Mouse (Mus musculus) CH12.LX (cell line): ENCODE measurements at regions not wholly inside any gene's neighbourhood (a gene's known extent, or its start where the extent isn't known, plus 50 kb on each side); places are given as distances from the start of the nearest gene placed in this dataset.

Experiments used
- DNase-seq: peaks from one replicate; pipeline ENCODE4 v3.0.0-alpha.2; 2013; ENCODE audit errors: extremely low read depth
- H3K27ac ChIP-seq: 2 replicates; pipeline ENCODE4 v1.5.1; 2012; ENCODE audit warnings: low read depth, mild to moderate bottlenecking, control low read depth, moderate library complexity; ENCODE audit not compliant: insufficient read depth
- H3K27me3 ChIP-seq: replicated peaks from 2 replicates; pipeline ENCODE3; 2012; ENCODE audit warnings: inconsistent platforms
- H3K36me3 ChIP-seq, 2 experiments: replicated peaks in 1 of 2; 2 replicates each; pipeline versions ENCODE3 to v1.6.1; 2012; ENCODE audit warnings: inconsistent platforms in 1 of 2, low read length in 1 of 2, mild to moderate bottlenecking in 1 of 2, mixed read lengths in 1 of 2, moderate library complexity in 1 of 2; ENCODE audit not compliant: control insufficient read depth in 1 of 2, insufficient read depth in 1 of 2
- H3K4me1 ChIP-seq, 2 experiments: 2 replicates each; pipeline ENCODE4 v1.6.1; 2012; ENCODE audit warnings: inconsistent platforms in 1 of 2, moderate library complexity in 1 of 2; ENCODE audit not compliant: insufficient read depth in 2 of 2, control insufficient read depth in 1 of 2
- H3K4me2 ChIP-seq: 2 replicates; pipeline ENCODE4 v1.6.1; 2012; ENCODE audit warnings: low read depth, mild to moderate bottlenecking, control low read depth; ENCODE audit not compliant: poor library complexity, insufficient read depth, severe bottlenecking
- H3K4me3 ChIP-seq, 3 experiments: fragments of 150-350 bp in 1 of 3; sonication (generic) in 1 of 3; replicated peaks in 1 of 3; 2 replicates each; pipeline versions ENCODE3 to v1.5.1; 2011 to 2012; ENCODE audit warnings: low read depth in 2 of 3, low read length in 2 of 3, mild to moderate bottlenecking in 2 of 3, moderate library complexity in 2 of 3, control low read depth in 1 of 3, improper control_type of control experiment in 1 of 3, inconsistent platforms in 1 of 3, mixed read lengths in 1 of 3; ENCODE audit not compliant: poor library complexity in 1 of 3
- H3K79me2 ChIP-seq: replicated peaks from 2 replicates; pipeline ENCODE4 v1.6.1; 2012; ENCODE audit warnings: mild to moderate bottlenecking, moderate library complexity; ENCODE audit not compliant: control insufficient read depth, poor library complexity, insufficient read depth, severe bottlenecking; ENCODE audit errors: extremely low read depth
- H3K9ac ChIP-seq: 2 replicates; pipeline ENCODE4 v1.6.1; 2012; ENCODE audit warnings: low read depth, mild to moderate bottlenecking, control low read depth, moderate library complexity; ENCODE audit not compliant: insufficient read depth
- H3K9me3 ChIP-seq: replicated peaks from 2 replicates; pipeline ENCODE3; 2012; ENCODE audit warnings: low read length, inconsistent platforms, mixed read lengths
- CHD2 ChIP-seq: IDR thresholded peaks from 2 replicates; pipeline ENCODE4 v1.6.1; 2011; ENCODE audit warnings: low read length, improper control_type of control experiment
- CTCF ChIP-seq, 2 experiments: IDR thresholded peaks in 1 of 2; conservative IDR thresholded peaks in 1 of 2; 2 replicates each; pipeline ENCODE4 v1.5.1; 2011 to 2012; ENCODE audit warnings: low read depth in 2 of 2, low read length in 2 of 2, improper control_type of control experiment in 1 of 2, inconsistent platforms in 1 of 2, mild to moderate bottlenecking in 1 of 2, moderate library complexity in 1 of 2
- E2F4 ChIP-seq: IDR thresholded peaks from 2 replicates; pipeline ENCODE4 v1.6.1; 2011; ENCODE audit warnings: low read depth, low read length, improper control_type of control experiment; ENCODE audit not compliant: insufficient replicate concordance
- EP300 ChIP-seq: IDR thresholded peaks from 2 replicates; pipeline ENCODE4 v1.6.1; 2011; ENCODE audit warnings: low read length, improper control_type of control experiment
- GABPA ChIP-seq: IDR thresholded peaks from 2 replicates; pipeline ENCODE4 v1.6.1; 2012; ENCODE audit warnings: low read depth, low read length, improper control_type of control experiment, inconsistent platforms; ENCODE audit not compliant: insufficient replicate concordance
- HCFC1 ChIP-seq: IDR thresholded peaks from 2 replicates; pipeline ENCODE4 v1.6.1; 2012; ENCODE audit warnings: low read depth, mild to moderate bottlenecking, inconsistent platforms, low read length, improper control_type of control experiment
- JUN ChIP-seq: IDR thresholded peaks from 2 replicates; pipeline ENCODE4 v1.6.1; 2011; ENCODE audit warnings: low read depth, mild to moderate bottlenecking, low read length, improper control_type of control experiment, moderate library complexity; ENCODE audit not compliant: insufficient read depth
- MAFK ChIP-seq: IDR thresholded peaks from 2 replicates; pipeline ENCODE4 v1.6.1; 2011; ENCODE audit warnings: low read length, improper control_type of control experiment; ENCODE audit not compliant: insufficient replicate concordance
- MAX ChIP-seq: IDR thresholded peaks from 2 replicates; pipeline ENCODE4 v1.6.1; 2011; ENCODE audit warnings: low read length, improper control_type of control experiment
- MAZ ChIP-seq: IDR thresholded peaks from 2 replicates; pipeline ENCODE4 v1.6.1; 2012; ENCODE audit warnings: low read depth, mild to moderate bottlenecking, inconsistent platforms, low read length, improper control_type of control experiment, moderate library complexity
- MYC ChIP-seq: IDR thresholded peaks from 2 replicates; pipeline ENCODE4 v1.6.1; 2011; ENCODE audit warnings: low read depth, mild to moderate bottlenecking, improper control_type of control experiment, low read length
- POLR2AphosphoS2 ChIP-seq: IDR thresholded peaks from 2 replicates; pipeline ENCODE4 v1.6.1; 2011; ENCODE audit warnings: low read depth, low read length, improper control_type of control experiment
- TBP ChIP-seq: conservative IDR thresholded peaks from 2 replicates; pipeline ENCODE4 v1.6.1; 2011; ENCODE audit warnings: low read depth, low read length, improper control_type of control experiment
- USF2 ChIP-seq: conservative IDR thresholded peaks from 2 replicates; pipeline ENCODE4 v1.6.1; 2011; ENCODE audit warnings: low read depth, low read length, improper control_type of control experiment
- ZC3H11A ChIP-seq: IDR thresholded peaks from 2 replicates; pipeline ENCODE4 v1.6.1; 2012; ENCODE audit warnings: low read depth, mild to moderate bottlenecking, inconsistent platforms, low read length, improper control_type of control experiment
- dilution Hi-C: fragments of 300-500 bp; cut with MboI; formaldehyde crosslinking; loops from 2 replicates; pipeline ENCODE4 v1.14.3; 2020; ENCODE audit warnings: low sequenced_read_pairs; ENCODE audit not compliant: extremely low pct_unique_long_range_greater_than_20kb, extremely low pct_ligation_motif_present
- in situ Hi-C: fragments of 300-500 bp; cut with MboI; formaldehyde crosslinking; loops from 3 replicates; pipeline ENCODE4 v1.14.3; 2019; ENCODE audit warnings: low sequenced_read_pairs, low pct_ligation_motif_present, low pct_unique_long_range_greater_than_20kb, mixed read lengths

- H3K36me3 ChIP-seq, result no peaks in the 10 kb centered on the region
- no peak overlapping the region for H3K4me3 ChIP-seq
- TF ChIP-seq HCFC1 (no peak), EP300 (no peak), MAZ (no peak), MYC (no peak), USF2 (no peak), CTCF (conservative IDR thresholded peaks at IDR 0.05 in 1 of 2, IDR thresholded peaks at IDR 0.05 in 1 of 2; ENCODE audit: low read depth in 2 of 2, low read length in 2 of 2) (no peak), POLR2AphosphoS2 (no peak), CHD2 (no peak), MAX (no peak), MAFK (no peak), JUN (no peak), E2F4 (no peak)
- peaks cover 70% of the 10 kb centered on the region for H3K27me3 ChIP-seq
- in situ Hi-C loops, result no loop called here
- no peak for DNase-seq
- H3K27ac ChIP-seq, result no peak overlapping the region
- H3K4me1 ChIP-seq, result no peaks in the 10 kb centered on the region
- H3K9me3 ChIP-seq, result peaks cover 9% of the 10 kb centered on the region
- H3K79me2 ChIP-seq, result no peaks in the 10 kb centered on the region
- H3K4me2 ChIP-seq, result no peak overlapping the region
- no peak overlapping the region for H3K9ac ChIP-seq
- dilution Hi-C loops, result no loop called here
These were observed 193.4 kb upstream of the Ctbp2 start for GRCm38 (mm10) chr7:133317511-133317910.

GRCm38 (mm10) chr7:133316701-133317475 lies 192.7 kb upstream of the Ctbp2 start:
- H3K27ac ChIP-seq, result no peak overlapping the region
- H3K36me3 ChIP-seq, result no peaks in the 10 kb centered on the region
- no peak overlapping the region for H3K9ac ChIP-seq
- no peak overlapping the region for H3K4me2 ChIP-seq
- H3K4me1 ChIP-seq, result no peaks in the 10 kb centered on the region
- H3K27me3 ChIP-seq, result peaks cover 68% of the 10 kb centered on the region
- dilution Hi-C loops, result no loop called here
- in situ Hi-C loops, result no loop called here
- no peak for TF ChIP-seq GABPA
- TF ChIP-seq TBP, result no peak
- TF ChIP-seq ZC3H11A, result no peak
- H3K9me3 ChIP-seq, result peaks cover 9% of the 10 kb centered on the region
- H3K79me2 ChIP-seq, result no peaks in the 10 kb centered on the region
- no peak overlapping the region for H3K4me3 ChIP-seq
- no peak for DNase-seq
